Mouse (Mus musculus) spleen, adult 2 months (tissue): ENCODE results near the gene Zg16. TPM values are rescaled to one million over a fixed set of nuclear protein-coding genes. Genes with fewer than 3 reads are reported as not detected.
A peak's percentile ranks its signal among the peaks of the same experiment; 100 is the strongest.

ENCODE experiments used
- DNase-seq, 2 experiments: peaks; one replicate each; pipeline versions ENCODE4 v3.0.0 to v3.0.0-alpha.2; 2012 to 2021; ENCODE audit warnings: low spot score in 2 of 2, low read depth in 1 of 2
- H3K27ac ChIP-seq: fragments of 200-500 bp; 2 replicates; pipeline ENCODE4 v1.5.1; 2012; ENCODE audit warnings: low read length, inconsistent platforms; ENCODE audit not compliant: insufficient read depth
- H3K27me3 ChIP-seq: fragments of 200-500 bp; 2 replicates; pipeline ENCODE4 v1.6.1; 2012; ENCODE audit warnings: mild to moderate bottlenecking, moderate library complexity, low read length, inconsistent platforms; ENCODE audit not compliant: control insufficient read depth, insufficient read depth
- H3K36me3 ChIP-seq: fragments of 200-500 bp; 2 replicates; pipeline ENCODE4 v1.6.1; 2012; ENCODE audit warnings: mild to moderate bottlenecking, low read length, inconsistent platforms; ENCODE audit not compliant: control insufficient read depth, insufficient read depth
- H3K4me1 ChIP-seq: fragments of 200-500 bp; 2 replicates; pipeline ENCODE4 v1.6.1; 2011; ENCODE audit warnings: inconsistent platforms; ENCODE audit not compliant: control insufficient read depth, insufficient read depth, insufficient read length
- H3K4me3 ChIP-seq: fragments of 200-500 bp; 2 replicates; pipeline ENCODE4 v1.5.1; 2011; ENCODE audit warnings: mild to moderate bottlenecking, inconsistent platforms; ENCODE audit not compliant: insufficient read depth, insufficient read length; ENCODE audit errors: extremely low read depth
- CTCF ChIP-seq: fragments of 200-500 bp; IDR thresholded peaks from 2 replicates; pipeline ENCODE4 v1.5.1; 2011; ENCODE audit warnings: mild to moderate bottlenecking, inconsistent platforms; ENCODE audit not compliant: insufficient read depth, insufficient read length, insufficient replicate concordance; ENCODE audit errors: extremely low read depth
- POLR2A ChIP-seq: fragments of 200-500 bp; IDR thresholded peaks from 2 replicates; pipeline ENCODE4 v1.6.1; 2011; ENCODE audit warnings: low read depth, low read length, inconsistent platforms
- WGBS: fragments of 180-500 bp; shearing (Covaris S2); methylation state at CpG from one replicate; pipeline ENCODE4 v1.1.7; 2018; 5-methylcytosine and 5-hydroxymethylcytosine counted together
- polyA plus RNA-seq: library from polyadenylated mRNA; depleted of rRNA; stranded (reverse); fragments of >200 nt; gene quantifications from 2 replicates; pipeline ENCODE4 v1.2.3, GENCODE M21; 2012

Gene Zg16
- polyA plus RNA-seq, 1 experiment: 1,018 TPM

DNA sequence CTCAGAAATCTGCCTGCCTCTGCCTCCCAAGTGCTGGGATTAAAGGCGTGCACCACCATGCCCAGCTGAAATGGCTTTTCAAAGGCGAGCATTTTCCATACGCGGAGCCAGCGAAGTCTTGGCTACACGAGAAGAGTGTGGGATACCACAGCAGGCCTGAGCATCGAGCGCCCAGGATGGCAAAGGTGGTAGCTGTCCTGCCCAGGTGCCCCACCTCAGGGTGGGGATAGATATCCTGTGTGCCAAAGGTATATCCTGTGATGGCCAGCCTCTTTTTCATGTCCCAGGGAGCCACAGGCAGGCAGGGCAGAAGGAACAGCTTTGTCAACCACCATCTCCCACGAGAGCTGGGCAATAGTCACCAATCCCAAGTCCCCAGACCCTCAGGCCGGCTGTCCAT lies 74.3 kb downstream of the Zg16 start:
- peaks cover 2% of the 10 kb centered on the region; the same call in 1 of the 2 replicates for H3K36me3 ChIP-seq
- DNase-seq: no peak
- no peak overlapping the region for H3K27ac ChIP-seq
- no peak overlapping the region for H3K4me3 ChIP-seq
- 92% methylated on average over 10 of the region's 10 CpGs for WGBS
- H3K4me1 ChIP-seq: peaks cover 18% of the 10 kb centered on the region; the same call in 1 of the 2 replicates
- H3K27me3 ChIP-seq: no peaks in the 10 kb centered on the region
- TF ChIP-seq CTCF (no peak), POLR2A (no peak)

DNA sequence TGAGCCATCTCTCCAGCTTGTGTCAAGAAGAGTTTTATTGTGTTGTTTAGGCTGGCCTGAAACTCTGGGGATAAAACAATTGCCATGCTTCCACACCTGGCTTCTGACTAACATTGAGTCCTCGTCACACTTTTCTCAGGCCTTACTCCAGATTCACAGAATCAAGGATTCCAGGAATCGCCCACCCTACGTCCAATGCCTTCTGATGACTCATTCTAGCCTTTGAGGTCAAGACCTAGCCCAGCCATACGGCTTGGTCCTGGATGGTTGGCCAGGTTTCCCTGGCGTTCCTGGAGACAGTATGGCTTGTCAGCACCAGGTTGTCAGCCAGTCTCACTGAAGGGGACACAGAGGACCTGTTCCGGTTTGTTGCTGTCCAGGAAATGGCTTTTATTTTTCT lies 74.8 kb downstream of the Zg16 start:
- H3K4me1 ChIP-seq: peaks cover 18% of the 10 kb centered on the region; the same call in 1 of the 2 replicates
- no peak overlapping the region for H3K4me3 ChIP-seq
- 92% methylated on average over 6 of the region's 6 CpGs for WGBS
- no peak for DNase-seq
- TF ChIP-seq CTCF (no peak), POLR2A (no peak)
- peaks cover 2% of the 10 kb centered on the region; the same call in 1 of the 2 replicates for H3K36me3 ChIP-seq
- no peaks in the 10 kb centered on the region for H3K27me3 ChIP-seq
- no peak overlapping the region for H3K27ac ChIP-seq

DNA sequence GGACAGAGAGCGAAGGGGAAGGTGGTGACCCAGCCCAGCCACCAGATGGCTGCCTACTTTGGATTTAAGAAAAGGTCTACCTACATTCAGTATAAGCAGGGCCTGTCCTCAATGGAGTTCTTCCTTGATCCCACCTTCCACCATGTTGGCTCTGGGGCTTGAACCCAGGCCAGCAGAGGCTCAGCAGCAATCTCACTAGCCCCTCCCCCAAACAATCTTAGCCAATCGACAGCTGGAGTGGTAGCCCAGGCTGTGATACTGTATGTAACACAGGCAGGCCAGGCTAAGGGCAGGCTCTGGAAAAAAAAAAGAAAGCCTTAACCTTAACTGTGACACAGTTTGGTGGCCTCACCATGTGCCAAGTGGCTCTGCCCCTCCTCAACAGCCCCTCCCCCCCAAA lies 75.4 kb downstream of the Zg16 start:
- peaks cover 18% of the 10 kb centered on the region; the same call in 1 of the 2 replicates for H3K4me1 ChIP-seq
- peaks cover 2% of the 10 kb centered on the region; the same call in 1 of the 2 replicates for H3K36me3 ChIP-seq
- no peak for TF ChIP-seq CTCF
- no peak for TF ChIP-seq POLR2A
- no peak overlapping the region for H3K4me3 ChIP-seq
- DNase-seq: no peak
- no peak overlapping the region for H3K27ac ChIP-seq
- 86% methylated on average over 2 of the region's 2 CpGs for WGBS
- no peaks in the 10 kb centered on the region for H3K27me3 ChIP-seq

DNA sequence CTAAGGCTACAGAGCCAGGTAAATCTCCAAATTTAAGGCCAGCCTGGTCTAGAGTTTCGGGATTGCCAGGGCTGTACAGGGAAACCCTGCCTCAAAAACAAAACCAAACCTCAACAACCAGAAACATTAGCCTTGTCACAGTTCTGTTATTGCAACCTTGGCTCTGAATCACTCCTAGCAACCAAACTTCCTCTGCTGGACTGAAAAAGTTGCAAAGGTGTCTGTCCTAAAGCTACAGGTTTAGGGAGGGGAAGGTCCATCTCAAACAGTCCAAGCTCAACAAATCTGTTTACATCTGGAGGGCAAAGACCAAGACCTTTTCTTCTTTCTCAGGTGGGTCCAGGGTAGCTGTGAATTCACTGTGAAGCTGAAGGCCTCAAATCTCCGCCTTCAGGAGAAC lies 76.1 kb downstream of the Zg16 start:
- no peak overlapping the region for H3K4me3 ChIP-seq
- no peak overlapping the region for H3K27ac ChIP-seq
- DNase-seq: no peak
- peaks cover 2% of the 10 kb centered on the region; the same call in 1 of the 2 replicates for H3K36me3 ChIP-seq
- 91% methylated on average over 2 of the region's 2 CpGs for WGBS
- no peak for TF ChIP-seq POLR2A
- H3K27me3 ChIP-seq: no peaks in the 10 kb centered on the region
- H3K4me1 ChIP-seq: peaks cover 18% of the 10 kb centered on the region; the same call in 1 of the 2 replicates

DNA sequence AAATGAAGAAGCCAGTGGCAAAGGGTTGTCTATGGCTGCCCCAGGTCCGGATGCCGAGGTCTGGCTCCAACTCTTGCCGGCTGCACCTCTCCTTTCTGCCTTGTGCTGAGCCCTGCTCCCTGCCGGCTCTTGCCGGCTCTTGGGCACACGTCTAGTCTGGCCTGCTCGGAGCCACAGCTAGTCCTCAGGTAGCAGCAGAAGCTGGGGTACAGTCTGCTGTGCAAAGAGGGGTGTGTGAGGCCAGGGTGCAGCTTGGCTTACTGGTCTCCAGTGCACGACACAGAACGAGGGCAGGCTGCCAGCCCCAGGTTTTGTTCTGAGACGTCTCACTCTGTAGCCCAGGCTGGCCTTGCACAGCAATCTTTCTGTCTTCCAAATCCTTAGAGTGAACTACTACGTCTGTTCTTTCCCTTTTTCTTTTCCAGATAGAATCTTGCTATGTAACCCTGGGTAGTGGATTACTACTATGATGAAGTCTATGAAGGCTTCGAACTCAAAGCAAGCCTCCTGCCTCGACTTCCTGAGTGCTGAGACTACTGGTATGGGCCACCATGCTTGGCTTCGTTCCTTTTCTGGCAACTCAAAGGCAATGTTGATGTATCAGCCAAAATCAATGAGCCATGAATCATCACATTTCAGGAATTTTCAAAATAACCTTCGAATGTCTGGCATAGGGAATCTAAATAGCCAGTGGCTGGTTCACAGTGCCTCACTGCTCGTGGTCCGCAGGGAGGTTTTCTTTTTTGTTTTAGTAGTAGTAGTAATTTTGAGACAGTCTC lies 77.6 kb downstream of the Zg16 start:
- no peak for DNase-seq
- Histone ChIP-seq H3K27ac (peak overlapping the region; percentile 70; the same call in 1 of the 2 replicates), H3K4me3 (no peak overlapping the region), H3K36me3 (no peaks in the 10 kb centered on the region), H3K4me1 (peaks cover 18% of the 10 kb centered on the region; the same call in 1 of the 2 replicates), H3K27me3 (no peaks in the 10 kb centered on the region)
- TF ChIP-seq POLR2A (no peak), CTCF (no peak)
- WGBS: 79% methylated on average over 17 of the region's 17 CpGs

DNA sequence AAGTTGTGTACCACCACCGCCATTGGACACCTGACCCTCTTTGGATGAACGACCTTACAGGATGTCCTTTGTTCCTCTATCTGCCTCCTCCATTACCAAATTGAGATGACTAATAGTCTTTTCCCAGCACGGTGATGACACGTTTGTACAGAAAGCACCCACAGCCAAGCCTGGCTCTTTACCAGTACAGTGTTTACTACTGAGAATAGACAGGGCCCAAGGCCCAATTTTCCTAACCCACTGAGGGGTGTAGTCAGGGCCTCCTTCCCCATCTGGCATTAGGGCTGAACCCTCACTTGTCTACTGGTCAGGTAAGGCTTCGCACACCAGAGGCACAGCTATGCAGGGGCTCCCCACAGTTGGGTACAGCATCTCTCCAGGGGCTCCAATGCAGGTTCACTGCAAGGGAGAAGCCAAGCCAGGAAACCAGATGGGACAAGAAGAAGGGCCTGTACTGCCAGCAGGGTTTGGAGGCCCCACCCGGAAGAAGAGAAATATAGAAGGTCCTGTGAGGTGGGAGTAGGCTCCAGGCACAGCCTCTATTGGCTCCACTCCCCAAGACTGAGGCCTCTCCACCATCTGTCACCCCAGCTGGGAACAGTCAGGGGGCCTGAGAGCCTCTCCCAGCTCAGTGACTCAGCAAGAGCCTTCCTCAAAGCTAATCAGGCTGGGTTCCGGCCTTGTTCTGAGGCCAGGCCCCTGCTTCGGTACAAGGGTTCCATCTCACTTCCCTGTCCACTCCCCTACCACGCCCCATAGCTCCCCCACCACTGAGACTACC lies 78.7 kb downstream of the Zg16 start:
- DNase-seq: peak in 1 of 2 experiments; percentile 44
- no peaks in the 10 kb centered on the region for H3K36me3 ChIP-seq
- H3K27me3 ChIP-seq: no peaks in the 10 kb centered on the region
- H3K4me1 ChIP-seq: peaks cover 17% of the 10 kb centered on the region; the same call in 1 of the 2 replicates
- peak overlapping the region; percentile 70 for H3K27ac ChIP-seq
- no peak overlapping the region for H3K4me3 ChIP-seq
- TF ChIP-seq POLR2A: no peak
- TF ChIP-seq CTCF: no peak
- WGBS: 38% methylated on average over 9 of the region's 9 CpGs
